In genomic region chr14:17433346-17433745, GRCm38 (mm10) we compare ENCODE assay signal across 17 mouse cellular contexts.
"Had no signal": no experiment of that assay in that cellular context is flagged by ENCODE, and none has a peak within 500 bp of the region (broad histone marks: within the 10 kb centered on the region; RNA-seq: fewer than 3 reads in every experiment).

No protein-coding gene starts in this region.

- DNase-seq: lung, adult 18-20 months; lung, embryonic 14.5 days; lung, postnatal 10 days; lung, postnatal 4 days; midbrain, embryonic 14.5 days; retina, postnatal 1 day; right cerebral cortex, adult 18-20 months; right cerebral cortex, postnatal 25 days; right cerebral cortex, postnatal 4 days; thymus, adult 2 months; thymus, postnatal 25 days; thymus, postnatal 4 days had no signal

- H3K27ac ChIP-seq: midbrain, embryonic 10.5 days; midbrain, embryonic 12.5 days; neural tube, embryonic 13.5 days; neural tube, embryonic 15.5 days had no signal

- H3K4me3 ChIP-seq: midbrain, embryonic 10.5 days; midbrain, embryonic 12.5 days; myocyte; neural tube, embryonic 13.5 days; neural tube, embryonic 15.5 days had no signal
